Mouse (Mus musculus) spleen, adult 18-20 months (tissue): ENCODE data around the gene Ptpn1.

ENCODE experiments used
- DNase-seq, 2 experiments: peaks; one replicate each; pipeline ENCODE4 v3.0.0; 2022; ENCODE audit warnings: mixed read lengths in 2 of 2

Ptpn1 gene

DNA sequence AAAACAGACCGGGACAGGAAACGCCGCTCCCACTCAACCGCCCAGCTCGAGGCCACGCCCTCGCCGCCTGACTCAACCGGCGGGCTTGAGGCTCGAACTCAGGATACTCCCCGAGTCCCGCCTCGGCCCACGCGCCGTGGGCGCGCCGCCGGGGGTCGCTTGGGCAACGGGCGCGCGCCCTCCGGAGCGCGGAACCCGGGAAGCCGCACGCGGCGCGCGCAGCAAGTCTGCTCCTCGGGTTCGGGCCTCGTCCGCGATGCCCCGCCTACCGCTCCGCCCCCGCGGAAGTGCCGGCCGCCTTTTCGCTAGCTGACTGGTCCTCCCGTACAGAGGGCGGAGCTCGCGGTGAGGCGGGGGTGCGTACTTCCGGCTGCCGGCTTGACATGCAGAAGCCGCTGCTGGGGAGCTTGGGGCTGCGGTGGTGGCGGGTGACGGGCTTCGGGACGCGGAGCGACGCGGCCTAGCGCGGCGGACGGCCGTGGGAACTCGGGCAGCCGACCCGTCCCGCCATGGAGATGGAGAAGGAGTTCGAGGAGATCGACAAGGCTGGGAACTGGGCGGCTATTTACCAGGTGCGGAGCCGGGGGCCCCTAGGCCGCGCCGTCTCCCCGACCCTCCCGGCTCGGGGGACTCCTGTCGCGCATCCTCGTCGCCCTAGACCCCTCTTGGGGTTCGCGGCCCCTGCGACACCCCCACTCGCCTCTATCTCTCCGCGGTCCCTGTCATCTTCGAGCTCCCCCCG is at the start of gene Ptpn1:
Gene Ptpn1 (plus strand): TSS at position 73 of the 742 bp plus-strand sequence.
- DNase-seq: peak; percentile 98 to 99

DNA sequence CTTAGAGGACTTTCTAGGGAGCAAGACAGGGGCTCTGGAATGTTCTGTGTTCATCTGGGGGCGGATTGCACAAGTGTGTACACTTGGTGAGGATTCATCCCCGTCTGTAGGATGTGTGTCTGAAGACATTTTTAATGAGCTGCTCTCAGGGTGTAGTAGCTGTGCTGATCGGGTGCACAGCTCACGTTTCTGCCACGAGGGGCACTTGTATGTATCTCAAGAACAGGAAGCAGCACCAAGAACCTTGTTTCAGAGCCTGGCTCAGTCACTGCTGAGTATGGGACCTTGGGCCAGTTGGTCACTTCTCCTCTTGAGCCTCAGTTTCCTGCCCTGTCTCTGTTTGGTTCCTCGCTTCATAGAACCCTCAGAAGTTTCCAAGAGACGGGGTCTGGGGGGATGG is 45.4 kb upstream of the Ptpn1 start:
- no peak for DNase-seq

DNA sequence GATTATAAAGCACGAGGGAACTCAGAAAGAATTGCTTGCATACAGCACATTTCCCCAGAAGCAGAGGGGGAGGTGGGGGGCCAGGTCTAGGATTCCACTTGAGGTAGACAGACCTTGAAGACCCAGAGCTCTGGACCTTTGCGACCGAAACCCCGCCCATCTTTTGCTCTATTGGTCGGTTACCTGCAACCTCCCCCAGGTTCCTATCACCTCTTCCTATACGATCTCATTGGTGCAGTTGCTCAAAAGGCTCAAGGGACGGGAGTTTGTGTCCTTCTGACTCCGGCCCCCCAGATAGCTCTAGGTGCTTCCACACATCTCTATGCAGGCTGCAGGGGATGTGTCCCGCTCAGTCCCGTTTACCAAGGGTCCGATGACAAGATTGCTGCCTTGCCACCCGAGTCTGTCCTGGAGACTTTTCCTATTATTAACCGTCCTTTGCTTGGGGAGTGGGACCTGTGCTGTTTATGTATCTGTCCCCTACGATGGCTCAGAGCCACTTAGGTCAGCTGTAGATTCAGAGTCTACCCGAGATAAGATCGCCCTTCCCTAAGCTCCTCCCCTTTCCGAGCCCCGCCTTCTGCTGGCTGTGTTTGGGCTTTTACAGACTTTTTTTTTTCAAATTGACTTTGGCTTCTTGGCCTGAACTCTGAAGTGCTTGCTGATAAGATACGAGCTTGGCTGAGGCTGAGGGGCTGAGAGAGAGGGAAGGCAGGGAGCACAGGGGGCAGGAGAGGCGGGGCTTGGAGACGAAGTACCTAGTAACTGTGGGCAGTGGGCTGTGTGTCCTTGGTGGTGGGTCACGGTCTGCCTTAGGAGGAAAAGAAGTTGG is 44.1 kb upstream of the Ptpn1 start:
- peak; percentile 28 to 43 for DNase-seq

DNA sequence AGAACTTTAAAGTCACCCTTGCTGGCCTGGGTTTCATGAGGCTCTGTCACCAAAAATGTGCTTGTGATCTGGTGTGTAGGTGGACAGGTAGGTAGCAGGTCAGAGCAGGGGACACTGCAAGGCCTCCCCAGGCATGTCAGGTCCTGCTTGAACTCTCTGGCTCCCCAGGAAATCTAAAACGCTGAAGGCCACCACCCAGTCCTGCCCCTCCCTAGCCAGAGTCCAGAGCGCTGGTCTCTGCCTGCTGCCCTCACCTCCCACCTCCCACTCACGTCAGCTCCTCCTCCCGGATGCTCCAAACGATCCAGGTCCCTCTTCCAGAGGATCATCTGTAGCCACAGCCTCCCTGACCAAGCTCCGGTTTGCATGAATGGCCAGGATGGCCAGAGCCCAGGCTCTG is 43.0 kb upstream of the Ptpn1 start:
- DNase-seq: no peak

DNA sequence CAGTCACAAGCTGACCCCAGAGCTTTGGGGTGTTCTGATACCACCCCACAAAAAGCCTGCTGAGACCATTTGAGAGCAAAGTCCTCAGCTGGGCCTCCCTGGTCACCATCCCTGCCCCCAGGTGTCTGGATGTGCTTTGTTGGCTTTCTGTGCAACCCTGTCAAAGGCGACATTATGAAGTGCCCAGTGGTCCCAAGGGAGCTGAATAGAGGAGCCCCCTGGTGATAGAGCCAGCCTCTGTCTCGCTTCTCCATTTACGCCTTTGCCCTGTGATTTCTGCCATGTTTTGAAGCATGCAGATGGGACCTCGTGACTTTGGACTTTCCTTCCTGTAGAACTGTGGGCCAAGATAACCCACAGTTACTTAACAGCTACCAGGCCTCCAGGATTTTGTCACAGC is 42.0 kb upstream of the Ptpn1 start:
- no peak for DNase-seq

DNA sequence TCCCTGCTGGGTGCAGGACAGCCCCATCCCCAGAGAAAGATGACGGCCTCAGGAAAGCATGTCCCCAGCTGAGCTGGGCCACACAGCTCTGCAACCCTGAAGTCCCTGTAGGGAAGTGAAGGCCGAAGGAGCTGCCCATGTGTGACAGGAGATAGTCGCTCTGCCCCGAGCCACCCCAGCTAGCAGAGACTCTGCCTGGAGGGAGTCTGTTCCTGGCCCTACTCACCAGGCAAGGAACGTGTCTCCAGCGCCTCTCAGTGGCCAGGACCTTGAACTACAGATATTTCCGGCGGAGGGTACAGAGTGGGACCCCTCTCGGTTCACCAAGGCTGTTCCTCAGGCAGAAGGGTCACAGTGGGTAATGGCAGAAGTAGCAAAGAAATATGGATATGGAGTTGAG is 39.9 kb upstream of the Ptpn1 start:
- DNase-seq: peak; percentile 48 to 63

DNA sequence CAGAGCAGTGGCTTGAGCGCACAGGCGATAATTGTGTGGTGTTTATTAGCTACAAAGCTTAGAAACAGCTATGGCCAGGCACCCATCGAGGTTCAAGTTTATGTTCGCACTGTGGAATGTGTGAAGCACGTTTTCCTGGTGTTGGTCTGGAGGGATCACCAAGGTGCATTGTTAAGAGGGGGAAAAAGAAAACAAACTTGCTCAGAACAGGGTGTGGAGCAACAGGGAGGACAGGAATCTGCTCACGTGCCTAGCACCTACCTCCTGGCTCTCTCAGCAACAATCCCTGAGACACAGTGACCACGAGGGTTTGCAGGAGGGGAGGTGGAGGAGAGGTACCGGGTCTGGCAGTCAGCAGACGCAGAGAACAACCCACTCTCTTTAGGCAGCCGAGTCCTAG is 38.2 kb upstream of the Ptpn1 start:
- DNase-seq: no peak

DNA sequence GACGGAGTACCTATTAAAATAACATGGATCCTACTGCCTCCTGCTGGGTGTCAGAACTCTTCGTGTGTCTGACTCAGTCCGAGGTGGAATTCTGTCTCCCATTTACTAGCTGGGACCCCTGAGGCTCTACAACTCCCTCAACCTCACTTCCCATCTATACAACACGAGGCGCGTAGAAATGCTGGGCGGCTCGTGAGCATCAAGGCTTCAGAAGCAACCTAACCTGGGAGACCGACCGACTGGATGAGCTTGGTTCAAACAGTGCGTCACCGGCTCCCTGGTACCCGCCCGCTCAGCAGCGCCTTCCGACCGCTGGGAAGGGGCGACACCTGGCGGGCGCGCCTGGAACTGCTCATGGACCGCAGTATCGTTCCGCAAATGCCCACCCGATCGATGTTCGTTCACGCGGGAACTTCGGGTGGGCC is 36.9 kb upstream of the Ptpn1 start:
- DNase-seq: peak; percentile 70 to 90

DNA sequence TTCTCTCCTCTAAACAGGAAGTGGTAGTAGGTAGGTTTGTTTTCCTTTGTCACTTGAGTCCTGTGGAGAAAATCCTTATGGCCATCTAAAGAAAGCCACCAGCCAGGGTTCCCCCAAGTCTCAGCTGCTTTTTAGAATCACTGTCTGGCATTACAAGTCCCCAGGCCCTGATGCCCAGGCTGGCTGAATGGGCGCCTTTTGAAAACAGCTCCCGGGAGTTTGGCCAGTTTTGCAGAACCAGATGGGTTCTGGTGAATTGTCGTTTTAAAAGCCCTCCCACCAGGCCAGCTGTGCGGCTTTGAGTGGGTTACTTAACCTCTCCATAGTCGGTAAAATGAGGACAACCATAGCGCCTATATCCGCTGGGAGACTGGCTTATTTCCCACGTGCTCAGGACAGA is 34.0 kb upstream of the Ptpn1 start:
- no peak for DNase-seq

DNA sequence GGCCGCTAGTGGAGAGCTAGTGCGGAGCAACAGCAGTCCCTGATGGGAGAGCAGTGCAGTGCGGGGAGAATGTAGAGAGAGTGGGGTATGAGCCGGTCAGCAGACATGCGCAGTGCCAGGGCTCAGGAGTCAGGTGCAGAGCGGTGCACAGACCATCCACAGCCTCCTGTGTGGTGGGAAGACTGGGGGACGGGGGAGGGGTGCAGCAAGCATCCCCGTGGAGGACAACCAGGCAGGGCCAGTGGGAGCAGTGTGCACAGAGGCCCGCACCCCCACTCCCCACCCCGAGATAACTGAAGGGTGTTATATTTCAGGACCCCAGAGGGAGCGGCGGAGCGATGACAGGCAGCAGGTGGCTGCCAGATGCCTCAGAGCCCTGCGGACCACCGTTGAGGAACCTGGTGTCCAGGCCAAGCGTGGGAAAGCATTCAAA is 31.9 kb upstream of the Ptpn1 start:
- DNase-seq: no peak

DNA sequence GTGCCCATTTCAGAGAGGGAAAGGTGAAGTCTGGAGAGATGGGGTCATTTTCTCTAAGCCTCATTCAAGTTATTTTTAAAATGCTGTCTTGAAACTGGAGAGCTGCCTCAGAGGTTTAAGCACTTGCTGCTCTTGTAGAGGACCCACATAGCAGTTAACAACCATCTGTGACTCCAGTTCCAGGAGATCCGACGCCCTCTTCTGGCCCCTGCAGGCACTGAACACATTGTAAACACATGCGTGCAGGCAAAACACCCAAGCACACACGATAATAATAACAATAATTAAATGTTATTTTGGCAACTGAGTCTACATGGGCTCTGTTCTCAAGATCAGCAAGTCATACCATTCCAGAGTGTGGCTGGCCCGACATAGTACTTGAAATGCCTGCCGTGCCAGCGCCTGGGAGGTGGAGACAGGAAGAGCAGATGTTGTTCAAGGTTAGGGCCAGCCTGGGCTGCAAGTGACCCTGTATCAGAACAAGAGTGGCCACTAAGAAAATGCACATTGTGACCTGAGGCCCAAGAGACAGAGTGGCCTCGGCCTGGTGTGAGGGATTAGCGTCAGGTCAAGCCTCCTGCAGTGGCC is 29.6 kb upstream of the Ptpn1 start:
- no peak for DNase-seq

DNA sequence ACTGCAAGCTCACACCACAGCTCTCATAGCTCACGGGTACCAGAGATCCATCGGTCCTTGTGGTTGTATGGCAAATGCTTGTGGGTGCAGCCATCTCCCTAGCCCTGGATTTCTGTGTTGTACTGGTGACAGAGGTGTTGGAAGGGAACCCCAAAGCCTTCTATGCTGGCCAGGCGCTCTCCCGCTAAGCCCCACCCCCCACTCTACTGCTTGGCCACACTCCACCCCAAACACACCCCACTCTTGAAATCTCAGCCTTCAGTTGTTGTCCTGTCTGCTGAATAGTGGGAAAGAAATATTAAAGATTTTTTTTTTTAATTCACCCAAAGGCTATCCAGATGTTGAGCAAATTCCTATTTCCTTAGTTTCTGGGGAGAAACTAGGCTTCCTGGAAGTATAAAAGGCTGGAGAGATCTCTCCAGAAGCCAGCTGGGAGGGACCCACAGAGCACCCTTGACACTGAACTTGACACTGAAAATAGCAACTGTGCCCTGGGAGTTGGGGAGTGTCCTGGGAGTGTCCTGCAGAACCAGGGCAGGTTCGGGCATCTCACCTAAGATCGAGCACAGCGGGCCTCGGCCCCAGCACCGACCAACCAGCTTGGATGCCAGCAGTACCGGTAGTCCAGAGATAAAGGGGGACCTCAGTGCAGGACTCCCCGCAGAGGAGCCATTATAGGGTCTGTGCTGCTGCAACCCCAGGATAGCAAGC is 28.5 kb upstream of the Ptpn1 start:
- no peak for DNase-seq

DNA sequence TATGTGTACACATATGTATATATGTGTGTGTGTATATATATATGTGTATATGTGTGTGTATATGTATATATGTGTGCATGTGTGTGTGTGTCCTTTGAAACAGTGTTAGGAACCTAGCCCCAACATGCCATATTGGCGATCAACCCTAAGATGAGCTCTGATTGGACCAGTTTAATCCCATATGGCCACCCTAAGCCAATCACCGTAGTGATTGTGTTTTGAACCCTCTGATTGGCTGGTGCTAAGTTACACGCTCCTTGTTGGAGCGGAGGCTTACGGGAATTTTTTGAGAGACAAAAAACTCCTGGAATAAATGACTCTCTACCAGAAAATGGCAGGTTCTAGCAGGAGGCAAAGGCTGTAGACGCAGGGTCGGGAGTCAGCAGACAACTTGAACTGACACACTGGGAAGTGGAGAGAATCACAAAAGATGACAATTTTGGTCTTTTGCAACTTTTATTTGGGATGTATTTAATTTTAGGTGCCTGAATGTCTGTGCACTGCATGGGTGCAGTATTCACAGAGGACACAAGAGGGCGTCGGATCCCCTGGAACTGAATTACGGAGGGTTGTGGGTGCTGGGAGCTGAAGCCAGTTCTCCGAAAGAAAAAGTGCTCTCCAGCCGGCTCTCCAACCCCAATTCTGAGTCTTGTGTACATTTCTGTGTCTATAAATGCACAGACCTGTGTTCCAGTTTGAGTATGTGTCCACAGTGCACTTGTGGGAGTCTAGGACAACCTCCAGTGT is 27.1 kb upstream of the Ptpn1 start:
- no peak for DNase-seq

DNA sequence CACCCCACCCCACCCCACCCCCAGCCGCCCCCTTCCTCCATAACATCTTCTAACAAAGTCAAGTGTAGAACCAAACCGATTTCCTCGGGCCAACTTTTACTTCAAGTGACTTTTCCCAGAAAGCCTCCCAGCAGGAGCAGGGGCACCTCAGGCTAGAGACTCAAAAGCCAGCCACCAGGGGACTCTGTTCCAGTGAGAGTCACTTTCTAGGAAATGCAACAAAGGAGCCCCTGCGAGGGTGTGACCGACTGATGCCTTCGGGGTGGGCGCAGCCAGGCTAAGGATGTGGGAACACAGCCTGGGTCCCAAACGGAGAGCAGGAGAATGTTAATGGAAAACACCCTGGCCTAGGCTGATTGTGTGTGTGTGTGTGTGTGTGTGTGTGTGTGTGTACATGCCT is 26.3 kb upstream of the Ptpn1 start:
- no peak for DNase-seq

DNA sequence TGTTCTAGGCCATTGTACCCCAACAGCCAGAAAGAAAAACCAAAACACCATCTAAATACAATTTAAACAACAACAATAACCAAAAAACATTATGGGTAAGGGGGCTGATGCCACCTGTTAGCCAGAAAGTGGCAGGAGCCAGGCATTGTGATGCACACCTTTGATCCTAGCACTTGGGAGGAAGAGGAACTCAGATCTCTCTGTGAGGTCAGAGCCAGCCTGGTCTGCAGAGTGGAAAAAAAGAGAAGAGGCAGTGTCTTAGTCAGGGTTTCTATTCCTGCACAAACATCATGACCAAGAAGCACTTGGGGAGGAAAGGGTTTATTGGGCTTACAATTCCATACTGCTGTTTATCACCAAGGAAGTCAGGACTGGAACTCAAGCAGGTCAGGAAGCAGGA is 25.1 kb upstream of the Ptpn1 start:
- no peak for DNase-seq

DNA sequence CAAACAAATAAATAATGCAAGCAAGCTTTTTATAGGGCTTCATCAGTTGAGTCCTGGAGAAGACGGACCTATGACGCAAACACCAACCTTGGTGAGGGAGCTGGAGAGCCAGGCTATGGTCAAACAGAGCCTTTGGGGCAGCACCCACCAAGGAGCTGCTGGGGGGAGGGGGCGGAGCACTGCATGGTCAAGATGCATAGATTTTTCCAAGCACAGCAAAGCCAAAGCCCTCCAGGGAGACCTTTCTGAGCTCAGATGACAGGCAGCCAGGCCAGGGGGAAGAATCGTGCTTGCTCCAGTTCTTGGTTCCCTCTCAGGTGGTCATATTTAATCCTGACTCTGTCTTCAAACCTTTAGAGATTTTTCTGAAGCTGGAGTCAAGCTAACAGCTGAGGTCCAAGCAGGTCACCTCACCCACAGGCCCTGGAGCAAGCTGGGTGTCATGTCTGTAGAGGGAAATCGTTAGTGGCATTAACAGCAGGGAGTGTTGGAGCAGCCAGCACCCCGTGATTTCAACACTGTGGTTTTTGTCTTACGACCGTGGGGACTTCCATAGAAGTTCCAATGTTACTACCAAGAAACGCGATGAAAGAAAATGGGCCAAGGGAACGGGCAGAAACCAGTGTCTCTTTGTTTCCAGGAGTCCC is 22.2 kb upstream of the Ptpn1 start:
- DNase-seq: no peak

DNA sequence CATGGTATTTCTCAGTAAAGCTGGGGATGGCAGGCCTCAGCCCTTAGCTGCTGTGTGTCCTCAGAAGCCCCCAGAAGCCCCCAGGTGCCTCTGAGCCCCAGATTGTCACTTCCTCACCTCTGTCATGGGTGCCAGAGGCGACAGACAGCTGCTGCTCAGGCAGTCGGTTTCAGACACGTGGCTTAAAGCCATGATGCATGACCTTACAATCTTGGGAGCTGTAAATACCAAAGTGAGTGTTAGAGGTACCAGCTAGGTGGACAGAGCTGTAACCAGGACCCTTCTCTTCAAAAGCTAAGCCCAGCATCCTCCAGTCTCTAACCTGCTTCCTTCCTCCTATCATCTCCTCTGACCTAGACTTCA is 21.7 kb upstream of the Ptpn1 start:
- DNase-seq: no peak

DNA sequence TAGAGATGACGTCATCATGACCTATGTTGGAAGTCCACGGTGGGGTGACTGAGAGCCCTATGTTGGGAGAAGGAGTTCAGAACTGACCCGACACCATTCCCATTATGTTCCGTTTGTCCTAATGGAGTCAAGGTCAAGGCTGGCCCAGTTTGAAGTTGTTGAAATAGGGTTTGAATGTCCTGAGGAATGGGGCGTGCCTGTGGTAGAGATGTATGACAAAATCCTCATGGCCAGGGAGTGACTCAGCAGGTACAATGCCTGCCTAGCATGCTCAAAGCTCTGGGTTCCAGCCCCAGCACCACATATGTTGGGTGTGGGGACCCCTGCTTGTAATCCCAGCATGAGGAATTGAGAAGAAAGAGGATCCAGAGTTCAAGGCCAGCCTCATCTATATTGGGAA is 20.3 kb upstream of the Ptpn1 start:
- no peak for DNase-seq

DNA sequence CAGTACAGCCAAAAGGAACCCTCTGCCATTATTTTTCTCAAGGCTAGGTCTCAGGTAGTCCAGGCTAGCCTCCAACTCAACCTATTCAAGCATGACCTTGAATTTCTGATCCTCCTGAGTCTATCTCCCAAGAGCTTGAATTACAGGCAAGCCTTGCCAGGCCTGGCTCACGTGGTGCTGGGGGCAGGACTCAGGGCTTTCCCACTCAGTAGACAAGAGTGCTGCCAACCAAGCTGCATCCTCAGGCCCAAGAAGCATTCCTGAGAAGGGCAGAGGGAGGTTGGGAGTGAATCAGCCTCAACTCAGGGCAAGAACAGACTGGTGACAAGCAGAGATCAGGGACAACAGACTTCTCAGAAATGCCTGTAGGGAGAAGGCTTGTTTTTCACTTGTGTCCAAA is 12.8 kb upstream of the Ptpn1 start:
- no peak for DNase-seq

DNA sequence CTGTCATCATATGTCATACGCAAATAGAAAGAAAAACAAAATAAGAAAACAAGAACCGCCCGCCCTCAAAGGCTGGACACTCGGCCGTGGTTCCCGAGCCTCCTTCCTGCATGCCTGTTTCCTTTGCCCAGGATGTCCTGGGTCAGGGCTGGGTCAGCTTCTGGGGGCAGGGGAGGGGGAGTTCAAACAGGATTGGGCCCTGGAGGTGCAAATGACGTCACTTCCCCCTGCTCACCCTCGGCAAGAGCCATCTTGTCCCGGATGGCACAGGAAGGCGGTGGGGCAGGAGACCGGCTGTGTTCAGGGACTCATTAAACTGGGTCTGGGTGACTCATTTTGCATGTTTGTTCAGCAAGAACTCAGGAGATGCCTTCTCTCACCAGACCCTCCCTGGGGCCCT is 11.8 kb upstream of the Ptpn1 start:
- no peak for DNase-seq

DNA sequence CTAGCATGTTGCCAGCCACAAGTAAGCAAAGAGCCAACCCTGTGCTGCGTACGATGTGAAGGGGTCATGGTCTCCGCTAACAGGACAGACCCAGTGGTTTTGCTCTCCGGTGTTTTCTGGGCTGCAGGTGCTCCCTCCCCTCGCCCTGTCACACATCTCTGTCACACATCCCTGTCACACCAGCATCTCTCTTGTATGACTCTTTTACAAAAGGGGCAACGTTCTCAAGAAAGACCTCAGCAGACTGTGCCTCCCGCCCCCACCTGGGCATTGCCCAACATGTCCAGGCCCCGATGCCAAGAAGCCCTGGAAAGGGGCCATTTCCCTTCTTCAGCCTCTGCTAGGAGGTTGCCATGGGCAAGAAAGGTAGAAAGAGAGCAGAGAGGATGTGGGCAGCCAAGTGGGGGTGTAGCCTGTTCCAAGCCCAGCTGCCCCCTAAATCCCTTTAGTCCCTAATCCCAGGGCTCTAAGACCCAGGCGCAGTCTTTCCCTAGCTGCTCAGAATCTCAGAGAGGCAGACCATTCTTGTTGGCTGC is 10.8 kb upstream of the Ptpn1 start:
- no peak for DNase-seq

DNA sequence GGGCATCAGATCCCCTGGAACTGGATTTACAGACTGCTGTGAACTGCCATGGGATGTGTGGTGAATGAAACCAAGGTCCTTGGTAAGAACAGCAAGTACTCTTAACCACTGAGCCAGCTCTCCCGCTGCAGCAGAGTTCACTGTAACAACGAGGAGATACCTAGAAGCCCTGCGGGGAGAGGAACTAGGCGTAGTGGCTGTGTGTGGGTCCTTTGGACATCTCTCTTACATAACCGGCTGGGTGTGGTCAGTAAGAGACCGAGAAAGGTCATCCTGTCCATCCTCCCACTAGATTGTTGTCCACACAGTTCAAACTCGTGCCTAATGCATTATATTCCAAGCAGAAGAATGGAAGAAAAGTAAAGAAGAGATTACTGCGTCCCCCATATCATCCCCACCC is 10.0 kb upstream of the Ptpn1 start:
- no peak for DNase-seq
